Mouse (Mus musculus) E14TG2a.4 (cell line): ENCODE results near the gene Hoxa13.

Experiments
- CTCF ChIP-seq: conservative IDR thresholded peaks from 2 replicates; pipeline ENCODE4 v1.5.1; 2014; ENCODE audit warnings: low read length
- NANOG ChIP-seq: IDR thresholded peaks from 2 replicates; pipeline ENCODE4 v1.6.1; 2014; ENCODE audit warnings: borderline replicate concordance, low read length, mixed read lengths
- POU5F1 ChIP-seq: IDR thresholded peaks from 2 replicates; pipeline ENCODE4 v1.6.1; 2014; ENCODE audit warnings: low read length, borderline replicate concordance

DNA sequence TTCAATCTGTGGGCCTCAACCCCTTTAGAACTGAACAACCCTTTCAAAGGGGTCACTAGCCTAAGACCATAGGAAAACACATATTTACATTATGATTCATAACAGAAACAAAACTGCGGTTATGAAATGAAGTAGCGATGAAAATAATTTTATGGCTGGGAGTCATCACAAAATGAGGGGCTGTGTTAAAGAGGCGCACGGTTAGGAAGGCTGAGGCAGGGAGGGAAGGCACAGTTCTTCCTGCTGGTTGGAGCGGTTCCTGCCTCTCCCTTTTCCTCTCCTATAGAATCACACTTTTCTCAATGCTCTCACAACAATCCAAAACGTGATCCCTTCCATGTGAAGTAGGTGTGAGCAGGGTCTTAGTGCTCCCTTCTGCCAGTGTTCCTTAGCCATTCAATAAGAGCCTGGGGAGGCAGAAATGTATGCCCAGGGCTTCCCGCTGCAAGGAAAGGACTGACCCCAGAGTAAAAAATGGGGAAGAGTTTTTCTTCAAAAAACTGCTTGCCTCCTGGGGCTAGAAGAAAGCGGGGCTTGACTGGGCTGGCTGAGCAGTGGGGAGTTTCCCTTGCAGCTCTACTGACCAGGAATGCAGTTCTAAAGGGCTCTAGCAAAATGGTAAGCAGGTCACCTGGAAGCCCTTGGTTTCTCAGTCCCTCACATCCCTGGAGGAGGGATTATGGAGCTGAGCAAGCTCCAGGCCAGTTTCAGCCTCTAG is 15.0 kb upstream of the Hoxa13 start:
- TF ChIP-seq CTCF, result no peak
- no peak for TF ChIP-seq POU5F1
- no peak for TF ChIP-seq NANOG
